Comparison of ENCODE assay signal across 18 mouse cellular contexts in the genomic region with DNA sequence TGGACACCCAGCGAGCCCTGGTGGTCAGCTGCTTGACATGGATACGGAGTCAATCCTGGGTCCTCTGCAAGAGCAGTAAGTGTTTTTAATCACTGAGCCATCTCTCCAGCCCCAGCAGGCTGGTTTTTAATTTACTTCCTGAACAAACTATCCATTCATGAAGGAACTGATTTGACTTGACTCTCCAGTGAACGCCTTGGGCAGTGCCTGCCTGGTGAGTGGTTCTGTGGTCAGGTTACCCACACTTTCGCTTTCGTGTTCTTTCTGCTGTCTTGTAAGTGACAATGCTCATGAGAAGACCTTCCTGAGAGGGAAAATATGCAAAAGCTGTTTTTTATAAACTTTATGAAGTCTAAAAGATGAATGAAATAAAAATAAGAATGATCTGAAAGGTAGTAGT.
A peak's percentile ranks its signal among the peaks of the same experiment; 100 is the strongest.
DNase-seq lines count a peak whose midpoint lies in the region; ATAC-seq and TF ChIP-seq lines count a peak whose summit lies in the region.
"Had no signal": no experiment of that assay in that cellular context is flagged by ENCODE, and none has a peak within 500 bp of the region (broad histone marks: within the 10 kb centered on the region; RNA-seq: fewer than 3 reads in every experiment).

No protein-coding gene starts in this region.

- in situ Hi-C loops in Patski (cut with MboI; ENCODE audit: low pct_unique_long_range_greater_than_20kb): no loop called here

- H3K9me3 ChIP-seq in liver, postnatal 0 days (ENCODE audit: low read length): no peaks in the 10 kb centered on the region
- H3K9me3 ChIP-seq: embryonic facial prominence, embryonic 12.5 days; forebrain, embryonic 12.5 days; limb, embryonic 13.5 days; midbrain, embryonic 10.5 days; stomach, embryonic 15.5 days had no signal

- no peak overlapping the region for H3K4me2 ChIP-seq in liver, postnatal 0 days (ENCODE audit: low read depth, low read length)
- H3K4me2 ChIP-seq: embryonic facial prominence, embryonic 12.5 days; forebrain, embryonic 12.5 days; limb, embryonic 13.5 days; lung, embryonic 14.5 days; stomach, embryonic 15.5 days had no signal

- ATAC-seq in Patski: peak; percentile 94
- peak; percentile 65 for ATAC-seq in inflammation-experienced regulatory T-cells, adult 6 months
- ATAC-seq in liver, postnatal 0 days: no peak
- ATAC-seq: intestine, postnatal 0 days had no signal

- H3K27me3 ChIP-seq in Patski: no peaks in the 10 kb centered on the region
- no peaks in the 10 kb centered on the region for H3K27me3 ChIP-seq in liver, postnatal 0 days (ENCODE audit: insufficient read depth, low read length)
- H3K27me3 ChIP-seq: embryonic facial prominence, embryonic 12.5 days; forebrain, embryonic 12.5 days; stomach, embryonic 15.5 days had no signal

- H3K4me3 ChIP-seq in liver, postnatal 0 days (ENCODE audit: low read depth, low read length): no peak overlapping the region
- H3K4me3 ChIP-seq: embryonic facial prominence, embryonic 12.5 days; forebrain, embryonic 12.5 days; gastrocnemius, adult 2 months; limb, embryonic 13.5 days; midbrain, embryonic 10.5 days; stomach, embryonic 15.5 days had no signal

- POLR2A ChIA-PET in Patski (lab: Charles Lee): no interaction called here

- peaks cover 21% of the 10 kb centered on the region for H3K36me3 ChIP-seq in liver, postnatal 0 days (replicated peaks; ENCODE audit: insufficient read depth, low read length)
- H3K36me3 ChIP-seq: embryonic facial prominence, embryonic 12.5 days; limb, embryonic 13.5 days; midbrain, embryonic 10.5 days; stomach, embryonic 15.5 days had no signal

- peak; percentile 12 to 27 for DNase-seq in spleen, adult 18-20 months
- no peak for DNase-seq in spleen, postnatal 10 days (ENCODE audit: low spot score in 2 of 2)
- peak; percentile 42 for DNase-seq in Patski (ENCODE audit: low read depth, low spot score)
- DNase-seq in cerebellum, postnatal 36 days: no peak
- no peak for DNase-seq in liver, postnatal 0 days
- DNase-seq in embryo, embryonic 11 days: no peak
- DNase-seq: cerebellum, adult 2 months; gastrocnemius, adult 2 months; layer of hippocampus, postnatal 36 days; lung, embryonic 14.5 days; thymus, postnatal 4 days had no signal

- no peak for TF ChIP-seq EP300 in liver, postnatal 0 days (IDR thresholded peaks at IDR 0.05; ENCODE audit: low read depth)

- no peak for TF ChIP-seq CTCF in Patski (IDR thresholded peaks at IDR 0.05)
- TF ChIP-seq CTCF in liver, postnatal 0 days (IDR thresholded peaks at IDR 0.05; ENCODE audit: low read depth): no peak

- no peak overlapping the region for H3K9ac ChIP-seq in liver, postnatal 0 days (replicated peaks)
- H3K9ac ChIP-seq: embryonic facial prominence, embryonic 12.5 days; forebrain, embryonic 12.5 days; limb, embryonic 13.5 days; lung, embryonic 14.5 days; stomach, embryonic 15.5 days had no signal

- H3K4me1 ChIP-seq in liver, postnatal 0 days (ENCODE audit: insufficient read depth): no peaks in the 10 kb centered on the region
- H3K4me1 ChIP-seq: midbrain, embryonic 10.5 days; stomach, embryonic 15.5 days had no signal

- no peak overlapping the region for H3K27ac ChIP-seq in liver, postnatal 0 days (ENCODE audit: low read depth)
- H3K27ac ChIP-seq: embryonic facial prominence, embryonic 12.5 days; forebrain, embryonic 12.5 days; gastrocnemius, adult 2 months; limb, embryonic 13.5 days; midbrain, embryonic 10.5 days; stomach, embryonic 15.5 days had no signal

- CTCF ChIA-PET in Patski (lab: Charles Lee): interaction anchor here (1.1 to 12.5 kb wide), 3 partner anchors 11 to 40 kb away, joined by 3 to 72 read pairs (median 4); no protein-coding TSS in a partner anchor

- 66% methylated on average over 5 of the region's 5 CpGs for WGBS in liver, postnatal 0 days (ENCODE audit: insufficient replicate concordance)

Comparison
In these comparisons a context has a peak if more than half of its experiments do, and no peak if none do; other contexts are left out.
1. DNase-seq: peak in spleen, adult 18-20 months (2 of 2) and Patski (single experiment); none in spleen, postnatal 10 days (0 of 2), cerebellum, postnatal 36 days (0 of 2), liver, postnatal 0 days (single experiment) and embryo, embryonic 11 days (single experiment).